Mouse (Mus musculus) limb, embryonic 13.5 days (tissue): ENCODE measurements around the gene Zfp518b. TPM values are rescaled to one million over a fixed set of nuclear protein-coding genes. Genes with fewer than 3 reads are reported as not detected.
A peak's percentile ranks its signal among the peaks of the same experiment; 100 is the strongest.

Experiments used
- ATAC-seq: fragments of 200-750 bp; cut with Nextera tagmentation; 2 replicates; pipeline ENCODE4 v1.8.0; 2017; ENCODE audit warnings: low read depth, moderate number of reproducible peaks, moderate TSS enrichment; ENCODE audit not compliant: low FRiP score
- H3K27ac ChIP-seq: fragments of 300-500 bp; sonication (generic); 2 replicates; pipeline ENCODE4 v1.5.1; 2015; ENCODE audit warnings: inconsistent platforms, mild to moderate bottlenecking, moderate library complexity
- H3K27me3 ChIP-seq: fragments of 300-500 bp; sonication (generic); 2 replicates; pipeline ENCODE4 v1.6.1; 2015; ENCODE audit warnings: mild to moderate bottlenecking, inconsistent platforms
- H3K36me3 ChIP-seq: fragments of 300-500 bp; sonication (generic); 2 replicates; pipeline ENCODE4 v1.6.1; 2015; ENCODE audit warnings: inconsistent platforms, mild to moderate bottlenecking, moderate library complexity
- H3K4me1 ChIP-seq: fragments of 300-500 bp; sonication (generic); 2 replicates; pipeline ENCODE4 v1.6.1; 2015; ENCODE audit warnings: inconsistent platforms
- H3K4me2 ChIP-seq: fragments of 300-500 bp; sonication (generic); replicated peaks from 2 replicates; pipeline ENCODE4 v1.6.1; 2015; ENCODE audit warnings: inconsistent platforms, mild to moderate bottlenecking, moderate library complexity
- H3K4me3 ChIP-seq: fragments of 300-500 bp; sonication (generic); 2 replicates; pipeline ENCODE4 v1.5.1; 2015; ENCODE audit warnings: moderate library complexity, mild to moderate bottlenecking, inconsistent platforms
- H3K9ac ChIP-seq: fragments of 300-500 bp; sonication (generic); 2 replicates; pipeline ENCODE4 v1.6.1; 2015; ENCODE audit warnings: mild to moderate bottlenecking, inconsistent platforms
- H3K9me3 ChIP-seq: fragments of 300-500 bp; sonication (generic); 2 replicates; pipeline ENCODE4 v1.6.1; 2016; ENCODE audit warnings: inconsistent platforms
- whole genome bisulfite sequencing: fragments of 180-500 bp; shearing (Covaris S2); methylation state at CpG from one replicate; pipeline ENCODE4 v1.1.7; 2015; 5-methylcytosine and 5-hydroxymethylcytosine counted together
- polyA plus RNA-seq: library from polyadenylated mRNA; unstranded; fragments of >200 nt; fragmentation: Nextera tagmentation; extraction: Ambion mirVana; gene quantifications from 2 replicates; pipeline ENCODE4 v1.2.1, GENCODE M21; 2015

Gene Zfp518b
- 26.7 and 27.3 TPM in 2 replicates for polyA plus RNA-seq

DNA sequence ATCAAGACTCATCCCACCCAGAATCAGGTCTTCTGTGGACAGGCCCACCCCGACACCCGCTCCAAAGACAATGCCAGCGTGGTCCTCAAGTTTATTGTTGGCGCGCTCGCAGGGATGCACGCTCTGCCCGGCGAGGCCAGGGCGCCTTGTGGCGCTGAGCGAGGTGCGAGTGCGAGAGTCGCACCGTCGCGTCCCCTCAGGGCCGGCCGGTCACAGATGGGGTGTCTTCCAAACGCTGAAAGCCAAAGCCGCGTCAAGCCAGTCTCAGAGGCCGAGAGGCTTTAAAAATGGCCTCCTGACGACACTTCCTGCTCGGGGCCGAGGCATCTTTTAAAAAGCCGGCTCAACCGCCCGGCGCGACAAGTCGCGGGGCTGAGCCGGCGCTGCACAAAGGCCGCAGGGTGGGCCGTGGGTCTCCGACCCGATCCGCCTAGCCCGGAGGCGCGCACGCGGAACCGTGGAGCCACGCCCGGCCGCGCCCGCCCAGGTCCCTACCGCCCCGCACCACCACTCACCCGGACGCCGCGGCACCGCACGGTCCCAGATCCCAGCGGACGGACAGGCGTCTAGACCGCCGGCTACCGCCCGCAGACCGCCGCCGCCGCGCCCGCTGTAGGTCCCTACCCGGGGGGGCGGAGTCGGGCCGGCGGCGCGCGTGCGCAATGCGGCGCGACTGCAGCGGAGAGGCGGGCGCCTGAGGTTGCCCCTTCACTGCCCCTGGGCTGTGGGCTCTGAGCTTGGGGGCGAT is at the start of gene Zfp518b:
TSS of gene Zfp518b (minus strand) at position 663 of the 748 bp plus-strand sequence.
- Histone ChIP-seq H3K9me3 (peaks cover 6% of the 10 kb centered on the region; the same call in 1 of the 2 replicates), H3K27me3 (no peaks in the 10 kb centered on the region), H3K27ac (peak within 1 kb of the TSS; percentile 74), H3K9ac (peak within 1 kb of the TSS; percentile 86), H3K36me3 (peaks cover 39% of the 10 kb centered on the region), H3K4me3 (peak within 1 kb of the TSS; percentile 65), H3K4me2 (peak within 1 kb of the TSS; percentile 72), H3K4me1 (peaks cover 15% of the 10 kb centered on the region)
- peak; percentile 94 for ATAC-seq
- WGBS, result under 1% methylated on average over 72 of the region's 89 CpGs

DNA sequence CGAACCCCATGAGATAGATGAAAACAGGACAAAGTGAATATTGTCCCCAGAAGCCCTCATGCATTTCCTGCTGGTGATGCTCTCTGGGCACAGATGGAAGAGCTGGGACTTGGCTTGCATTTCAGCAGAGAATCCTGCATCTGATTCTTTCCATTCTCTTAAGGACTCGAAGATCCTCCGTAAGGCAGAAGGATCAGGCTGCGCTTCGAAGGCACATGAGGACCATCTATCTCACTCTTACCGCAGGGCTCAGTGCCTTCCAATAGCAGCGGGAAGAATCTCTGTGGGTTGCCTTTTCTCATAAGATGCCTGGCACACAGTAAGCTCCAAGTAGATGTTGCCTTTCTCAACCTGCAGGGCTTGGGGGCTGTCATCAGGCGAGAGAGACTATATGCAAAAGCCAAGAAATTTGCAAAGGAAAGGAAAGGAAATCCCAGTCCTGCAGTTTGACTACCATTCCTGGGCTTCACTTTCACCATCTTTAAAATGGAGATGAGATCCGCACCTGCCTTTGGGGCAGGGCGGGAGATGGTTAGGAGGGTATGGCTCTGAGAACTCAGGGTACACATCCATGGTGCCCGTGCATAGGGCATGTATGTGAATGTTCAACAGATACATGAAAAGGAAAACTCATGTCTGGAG is 24.4 kb upstream of the Zfp518b start:
- WGBS, result 63% methylated on average over 11 of the region's 11 CpGs
- Histone ChIP-seq H3K27ac (no peak overlapping the region), H3K4me2 (no peak overlapping the region), H3K9ac (no peak overlapping the region), H3K27me3 (no peaks in the 10 kb centered on the region), H3K36me3 (no peaks in the 10 kb centered on the region), H3K4me1 (no peaks in the 10 kb centered on the region), H3K4me3 (no peak overlapping the region), H3K9me3 (0 out of 2 replicates have a peak, but pooled peaks cover 2% of the 10 kb centered on the region)
- no peak for ATAC-seq

DNA sequence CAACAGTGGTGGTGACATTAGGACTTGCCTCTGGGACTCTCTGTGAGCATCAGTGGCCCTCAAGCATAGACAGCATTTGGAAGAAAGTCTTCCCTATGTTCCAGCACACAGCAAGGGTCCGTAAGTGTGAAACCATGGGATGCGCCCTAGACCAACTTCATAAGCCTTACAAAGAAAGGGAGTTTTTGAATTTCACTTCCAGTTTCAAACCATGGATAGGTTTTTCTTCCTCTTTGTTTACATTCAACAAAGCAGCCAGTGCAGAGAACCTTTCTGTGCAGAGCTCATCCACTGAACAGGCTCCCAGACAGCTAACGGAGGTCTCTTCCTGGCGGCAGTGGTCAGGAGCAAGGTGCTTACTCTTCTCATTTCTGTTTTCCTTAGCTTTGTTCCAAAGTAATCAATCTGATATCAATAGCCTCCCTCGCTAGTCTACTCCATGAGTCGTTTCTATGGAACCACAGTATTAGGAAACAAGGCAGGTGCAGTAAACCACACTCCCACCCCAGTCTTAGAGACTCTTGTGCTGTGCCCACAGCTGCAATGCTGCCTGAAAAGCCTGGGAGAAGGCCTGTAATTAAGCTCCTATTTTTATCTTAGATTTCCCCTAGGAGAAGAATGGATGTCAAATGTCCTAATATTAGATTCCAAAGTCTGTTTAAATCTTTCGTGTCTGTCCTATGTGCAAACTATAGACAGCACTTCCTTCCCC is 22.9 kb upstream of the Zfp518b start:
- H3K27me3 ChIP-seq, result no peaks in the 10 kb centered on the region
- WGBS, result 84% methylated on average over 7 of the region's 7 CpGs
- H3K9me3 ChIP-seq, result 0 out of 2 replicates have a peak, but pooled peaks cover 2% of the 10 kb centered on the region
- H3K36me3 ChIP-seq, result no peaks in the 10 kb centered on the region
- H3K4me3 ChIP-seq, result no peak overlapping the region
- H3K4me1 ChIP-seq, result no peaks in the 10 kb centered on the region
- no peak overlapping the region for H3K9ac ChIP-seq
- ATAC-seq, result no peak
- H3K4me2 ChIP-seq, result no peak overlapping the region
- no peak overlapping the region for H3K27ac ChIP-seq

DNA sequence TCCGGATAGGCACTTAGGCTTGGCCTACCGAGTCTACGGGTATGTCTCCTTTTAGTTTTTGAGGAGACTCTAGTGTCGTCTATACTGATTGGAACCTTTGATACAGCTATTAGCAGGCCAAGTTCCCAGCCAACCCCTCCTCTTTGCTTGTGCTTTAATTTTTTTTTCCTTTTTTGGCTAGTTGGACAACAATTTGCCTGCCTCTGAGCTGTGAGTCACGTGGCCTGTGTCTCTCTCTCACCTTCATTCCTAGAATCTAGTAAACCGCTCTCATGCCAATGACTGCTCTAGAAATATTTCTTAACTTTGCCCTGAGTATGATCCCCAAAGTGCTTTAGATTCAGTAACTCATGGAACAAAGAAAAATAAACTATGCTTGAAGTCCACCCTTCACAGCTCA is 18.3 kb upstream of the Zfp518b start:
- H3K4me3 ChIP-seq, result no peak overlapping the region
- no peaks in the 10 kb centered on the region for H3K9me3 ChIP-seq
- H3K27me3 ChIP-seq, result no peaks in the 10 kb centered on the region
- ATAC-seq, result no peak
- 89% methylated on average over 6 of the region's 6 CpGs for WGBS
- H3K4me1 ChIP-seq, result no peaks in the 10 kb centered on the region
- H3K36me3 ChIP-seq, result no peaks in the 10 kb centered on the region
- H3K9ac ChIP-seq, result no peak overlapping the region
- no peak overlapping the region for H3K27ac ChIP-seq
- no peak overlapping the region for H3K4me2 ChIP-seq

DNA sequence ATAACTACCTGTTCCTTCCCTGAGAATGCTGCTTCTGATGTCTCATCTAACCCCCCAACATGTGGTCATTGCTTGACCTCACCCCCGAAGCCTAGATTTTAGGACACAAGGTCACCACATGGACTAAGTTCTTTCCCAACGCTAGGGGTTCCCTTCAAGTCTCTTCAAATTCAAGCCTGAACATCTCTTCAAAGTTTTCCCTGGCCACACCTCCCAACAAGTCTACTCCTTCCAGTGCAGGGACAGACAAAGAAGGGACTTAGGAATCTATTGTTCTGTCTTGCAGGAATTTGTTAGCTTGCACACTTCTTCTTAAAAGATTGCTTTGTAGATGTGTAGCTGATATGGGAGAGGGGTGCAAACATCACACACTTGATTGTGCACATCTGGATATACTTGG is 17.5 kb upstream of the Zfp518b start:
- no peak overlapping the region for H3K27ac ChIP-seq
- H3K36me3 ChIP-seq, result no peaks in the 10 kb centered on the region
- H3K4me1 ChIP-seq, result no peaks in the 10 kb centered on the region
- H3K27me3 ChIP-seq, result no peaks in the 10 kb centered on the region
- H3K9me3 ChIP-seq, result no peaks in the 10 kb centered on the region
- no peak overlapping the region for H3K4me3 ChIP-seq
- ATAC-seq, result no peak
- WGBS, result 74% methylated on average over 2 of the region's 2 CpGs
- no peak overlapping the region for H3K4me2 ChIP-seq
- H3K9ac ChIP-seq, result no peak overlapping the region

DNA sequence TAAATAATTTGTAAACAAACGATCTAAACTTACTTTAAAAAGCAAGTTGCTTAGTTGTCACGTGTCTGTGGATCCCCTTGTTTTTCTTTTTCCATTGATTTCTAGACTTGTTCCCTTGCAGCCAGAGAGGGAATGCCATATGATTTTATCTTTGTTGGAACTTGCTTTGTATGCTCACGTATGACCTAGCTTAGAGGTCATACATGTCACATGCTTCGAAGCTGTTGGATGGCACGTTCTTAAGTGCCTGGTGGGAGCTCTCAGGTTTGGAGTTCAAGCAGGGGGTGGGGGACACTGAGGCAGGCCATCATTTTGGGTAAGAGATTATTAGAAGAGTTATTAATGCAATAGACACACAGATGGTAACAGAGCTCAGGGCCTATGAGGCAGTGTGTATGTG is 13.8 kb upstream of the Zfp518b start:
- 73% methylated on average over 5 of the region's 5 CpGs for WGBS
- Histone ChIP-seq H3K4me3 (no peak overlapping the region), H3K9me3 (no peaks in the 10 kb centered on the region), H3K27ac (no peak overlapping the region), H3K4me2 (no peak overlapping the region), H3K36me3 (no peaks in the 10 kb centered on the region), H3K9ac (no peak overlapping the region), H3K27me3 (no peaks in the 10 kb centered on the region), H3K4me1 (no peaks in the 10 kb centered on the region)
- no peak for ATAC-seq

DNA sequence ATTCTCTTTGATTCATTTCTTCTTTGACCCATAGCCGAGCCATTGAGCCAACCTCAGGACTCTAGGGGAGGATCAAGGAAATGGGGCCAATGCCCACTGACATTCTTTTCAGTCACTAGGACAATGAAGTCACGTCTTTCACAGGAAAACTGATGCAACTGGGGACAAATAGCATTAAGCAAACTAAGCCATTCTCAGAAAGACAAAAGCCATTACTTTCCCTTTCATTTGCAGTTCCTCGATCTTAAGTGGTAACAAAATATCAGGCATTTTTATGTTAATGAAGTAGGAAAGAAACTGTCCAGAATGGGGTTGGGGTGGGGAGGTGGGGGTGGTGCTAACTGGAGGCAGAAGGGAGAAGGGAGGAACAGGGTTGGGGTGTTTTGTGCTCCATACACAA is 13.4 kb upstream of the Zfp518b start:
- Histone ChIP-seq H3K9me3 (no peaks in the 10 kb centered on the region), H3K4me3 (no peak overlapping the region), H3K27ac (no peak overlapping the region), H3K9ac (no peak overlapping the region), H3K36me3 (no peaks in the 10 kb centered on the region), H3K27me3 (no peaks in the 10 kb centered on the region), H3K4me2 (no peak overlapping the region), H3K4me1 (no peaks in the 10 kb centered on the region)
- WGBS, result 72% methylated on average over 3 of the region's 3 CpGs
- ATAC-seq, result no peak

DNA sequence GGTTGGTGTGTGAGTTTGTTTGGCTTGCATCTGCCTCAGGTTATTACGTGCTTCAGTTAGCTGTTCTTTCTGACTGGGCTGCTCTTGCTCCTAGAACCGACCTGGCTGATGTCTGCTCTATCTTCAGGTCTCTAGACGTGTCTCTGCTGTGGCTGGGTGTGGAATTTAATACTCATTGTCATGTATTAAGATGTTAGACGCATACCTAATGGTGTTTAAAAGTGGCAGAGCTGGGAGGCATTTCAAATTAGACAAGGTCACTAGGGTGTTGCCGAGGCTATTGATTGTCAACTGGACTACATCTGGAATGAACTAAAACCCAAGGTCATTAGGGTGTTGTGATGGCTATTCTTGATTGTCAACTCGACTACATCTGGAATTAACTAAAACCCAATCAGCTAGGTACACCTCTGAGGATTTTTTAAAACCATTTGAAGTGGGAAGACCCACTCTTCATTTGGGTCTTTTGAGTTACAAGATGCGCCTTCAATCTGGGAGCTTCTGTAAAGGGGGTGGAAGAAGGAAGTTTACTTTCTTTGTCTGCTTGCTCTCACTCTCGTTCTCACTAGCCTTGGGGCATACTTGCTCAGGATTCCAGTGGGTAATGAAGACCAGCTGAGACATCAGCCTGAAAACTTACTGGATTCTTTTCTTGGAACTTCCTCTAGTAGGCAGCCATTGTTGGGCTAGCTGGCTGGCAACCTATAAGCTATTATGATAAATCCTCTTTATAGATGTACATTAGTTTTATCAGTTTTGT is 12.2 kb upstream of the Zfp518b start:
- WGBS, result 29% methylated on average over 8 of the region's 8 CpGs
- Histone ChIP-seq H3K9me3 (no peaks in the 10 kb centered on the region), H3K4me3 (no peak overlapping the region), H3K4me1 (no peaks in the 10 kb centered on the region), H3K9ac (no peak overlapping the region), H3K36me3 (no peaks in the 10 kb centered on the region), H3K27me3 (no peaks in the 10 kb centered on the region), H3K27ac (no peak overlapping the region), H3K4me2 (no peak overlapping the region)
- ATAC-seq, result no peak

DNA sequence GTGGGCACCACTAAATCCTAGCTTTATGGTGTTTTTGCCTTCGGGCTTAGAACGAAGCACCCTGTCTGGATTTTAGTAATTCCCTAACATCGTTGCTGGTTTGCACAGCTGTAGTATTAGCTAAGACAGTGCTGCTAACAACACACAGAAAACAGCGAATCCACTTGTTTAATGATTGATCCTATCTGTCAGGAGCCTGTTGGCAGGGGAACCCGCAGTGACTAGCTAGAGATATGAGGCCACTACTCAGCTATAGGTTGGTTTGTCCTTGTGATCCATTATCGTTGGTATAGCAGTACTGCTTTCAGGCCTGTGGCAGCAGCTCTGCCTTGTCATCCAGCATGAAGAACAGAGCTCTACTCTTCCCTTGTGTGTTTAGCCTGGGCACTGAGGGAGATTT is 8.2 kb upstream of the Zfp518b start:
- H3K4me1 ChIP-seq, result no peaks in the 10 kb centered on the region
- 82% methylated on average over 6 of the region's 6 CpGs for WGBS
- no peak overlapping the region for H3K4me2 ChIP-seq
- H3K9me3 ChIP-seq, result no peaks in the 10 kb centered on the region
- H3K9ac ChIP-seq, result no peak overlapping the region
- ATAC-seq, result no peak
- H3K36me3 ChIP-seq, result no peaks in the 10 kb centered on the region
- no peak overlapping the region for H3K27ac ChIP-seq
- H3K27me3 ChIP-seq, result no peaks in the 10 kb centered on the region
- no peak overlapping the region for H3K4me3 ChIP-seq

DNA sequence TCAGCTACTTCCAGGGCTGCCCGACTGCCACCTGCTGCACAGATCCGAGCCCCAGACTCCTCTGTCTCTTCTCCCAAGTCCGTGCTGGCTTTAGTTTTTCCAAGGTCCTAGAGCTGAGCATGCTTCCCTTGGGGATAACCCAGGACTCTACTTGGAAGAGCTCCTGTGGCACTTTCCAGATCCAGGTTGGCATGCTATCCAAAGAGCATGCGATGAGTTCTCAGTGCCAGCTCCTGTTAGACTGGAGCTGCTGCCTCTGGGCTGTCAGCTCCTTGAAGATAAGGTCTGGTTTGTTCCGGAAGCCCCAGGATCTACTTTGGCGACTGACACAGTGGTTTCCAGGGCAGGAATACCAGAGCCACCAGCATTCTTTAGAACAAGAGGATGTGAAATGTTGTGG is 4.6 kb upstream of the Zfp518b start:
- Histone ChIP-seq H3K4me2 (no peak overlapping the region), H3K9ac (no peak overlapping the region), H3K27ac (no peak overlapping the region), H3K4me3 (no peak overlapping the region), H3K4me1 (peaks cover 2% of the 10 kb centered on the region; the same call in 1 of the 2 replicates), H3K36me3 (no peaks in the 10 kb centered on the region), H3K27me3 (no peaks in the 10 kb centered on the region), H3K9me3 (no peaks in the 10 kb centered on the region)
- WGBS, result 87% methylated on average over 6 of the region's 6 CpGs
- no peak for ATAC-seq

DNA sequence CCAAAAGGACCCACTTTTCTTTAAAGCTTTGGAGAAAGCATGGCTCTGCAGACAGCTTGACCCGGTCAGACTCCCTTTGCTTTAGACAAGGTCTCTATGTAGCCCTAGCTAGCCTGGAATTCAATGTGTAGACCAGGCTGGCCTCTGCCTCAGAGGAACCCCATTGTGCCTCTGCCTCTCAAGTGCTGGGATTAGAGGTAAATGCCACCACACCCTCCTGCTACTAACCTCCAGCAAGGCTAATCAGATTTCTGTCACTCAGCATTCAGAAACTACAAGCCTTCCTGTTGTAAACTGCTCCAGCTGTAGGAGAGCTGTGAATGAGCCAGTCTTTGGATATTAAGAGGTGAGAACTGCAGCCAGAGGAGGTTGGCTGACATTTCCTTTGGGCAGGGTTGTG is 3.1 kb upstream of the Zfp518b start:
- WGBS, result 62% methylated on average over 1 of the region's 1 CpGs

DNA sequence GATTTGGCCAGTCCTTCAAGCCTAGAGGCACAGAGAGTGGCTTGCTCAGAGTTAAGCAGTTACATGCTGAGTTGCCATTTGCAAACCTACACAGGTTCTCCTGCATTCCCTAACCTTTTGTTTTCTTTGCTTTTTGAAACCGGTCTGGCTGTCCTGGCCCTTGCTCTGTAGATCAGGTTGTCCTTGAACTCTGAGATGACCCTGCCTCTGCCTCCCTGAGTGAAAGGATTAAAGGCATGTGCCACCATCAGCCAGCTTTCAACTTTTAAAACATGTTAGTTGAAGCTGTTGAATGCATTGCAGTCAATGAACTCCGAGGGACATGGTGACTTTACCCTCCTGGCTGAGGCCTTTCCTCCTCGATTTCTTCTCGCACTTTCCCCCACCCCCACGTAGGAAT is 25.8 kb downstream of the Zfp518b start:
- no peaks in the 10 kb centered on the region for H3K36me3 ChIP-seq
- no peaks in the 10 kb centered on the region for H3K4me1 ChIP-seq
- WGBS, result 90% methylated on average over 5 of the region's 5 CpGs
- no peak overlapping the region for H3K4me2 ChIP-seq
- no peak overlapping the region for H3K4me3 ChIP-seq
- ATAC-seq, result no peak
- H3K27ac ChIP-seq, result no peak overlapping the region
- no peak overlapping the region for H3K9ac ChIP-seq
- no peaks in the 10 kb centered on the region for H3K9me3 ChIP-seq
- H3K27me3 ChIP-seq, result no peaks in the 10 kb centered on the region

More for the DNA sequence above, 3.1 kb upstream of the Zfp518b start:
- Histone ChIP-seq H3K9me3 (no peaks in the 10 kb centered on the region), H3K4me3 (no peak overlapping the region), H3K36me3 (peaks cover 6% of the 10 kb centered on the region), H3K4me1 (peaks cover 12% of the 10 kb centered on the region), H3K27ac (no peak overlapping the region), H3K27me3 (no peaks in the 10 kb centered on the region), H3K4me2 (no peak overlapping the region), H3K9ac (no peak overlapping the region)
- ATAC-seq, result no peak
